Mouse (Mus musculus): Measurements from ENCODE around the gene Ano2. TPM values are rescaled to one million over a fixed set of nuclear protein-coding genes. Genes with fewer than 3 reads are reported as not detected.

The Ano2 gene
- polyA plus RNA-seq (2012; rRNA removed; ENCODE audit: low replicate concordance), result 0.19 and 0.50 TPM in 2 replicates

GRCm38 (mm10) chr6:125690057-125690703 lies at the start of gene Ano2:
Ano2 (plus strand) TSS chr6:125690419.

Other genes with a start within 250 kb of the Ano2 start
- 30.1 and 54.9 TPM in 2 replicates for gene Cd9, start 195.6 kb upstream of the Ano2 start, polyA plus RNA-seq (2012; rRNA removed; ENCODE audit: low replicate concordance)
- gene Vwf, start 143.6 kb upstream of the Ano2 start, polyA plus RNA-seq (2012; rRNA removed; ENCODE audit: low replicate concordance), result 26.1 and 52.5 TPM in 2 replicates